Mouse (Mus musculus): Measurements from ENCODE around the gene Coro2a.

DNA sequence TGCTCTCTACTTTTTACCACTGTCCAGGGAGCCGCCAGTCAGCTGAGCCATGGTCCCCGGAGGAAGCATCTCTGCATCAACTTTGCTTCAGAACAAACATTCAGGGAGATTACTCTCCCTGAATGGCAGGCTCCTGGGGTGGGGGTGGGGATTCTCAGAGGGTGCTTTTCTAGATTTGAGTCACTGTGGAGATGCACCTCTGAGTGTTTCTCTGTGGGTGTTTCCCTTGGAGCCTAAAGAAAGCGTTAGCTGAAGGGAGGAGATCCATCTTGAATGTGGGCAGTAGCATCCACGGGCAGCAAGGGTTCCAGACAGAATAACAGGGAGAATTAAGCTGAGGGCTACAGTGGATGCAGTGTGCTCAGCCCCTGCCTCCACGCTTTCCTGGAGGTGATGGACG is 32.9 kb upstream of the Coro2a start:
- no peak for TF ChIP-seq POLR2A (IDR thresholded peaks at IDR 0.05; ENCODE audit: borderline replicate concordance, extremely low read depth, low read depth, low read length)
- no peak for TF ChIP-seq CTCF (IDR thresholded peaks at IDR 0.05; ENCODE audit: insufficient read depth, low read length)

Measured in lung, adult 2 months (tissue).